Mouse (Mus musculus) layer of hippocampus, adult 18-20 months (tissue): Measurements from ENCODE around the gene Clk3. TPM values are rescaled to one million over a fixed set of nuclear protein-coding genes. Genes with fewer than 3 reads are reported as not detected.

Experiments used
- DNase-seq, 2 experiments: peaks; one replicate each; pipeline ENCODE4 v3.0.0; 2022; ENCODE audit warnings: low spot score in 2 of 2
- long read RNA-seq: library from polyadenylated mRNA; stranded (forward); transcript quantifications from one replicate; pipeline ENCODE4 v2.0.0, GENCODE M21; 2021
- total RNA-seq, 2 experiments: library from RNA; stranded (reverse); gene quantifications; 2 replicates each; pipeline ENCODE4 v1.2.3; 2021

The Clk3 gene
- 10 to 100 TPM; 75.3 to 76.6 TPM for total RNA-seq
- long read RNA-seq, transcript Clk3-201 (13 exons, 2,496 nt), result major isoform, 40 of 64 reads
- long read RNA-seq, partial matches to known transcripts, result 6 of 64 reads
- long read RNA-seq, other reads (novel, unspliced or antisense), result 16 of 64 reads

- peak; percentile 76 to 80 for DNase-seq
Observed at GRCm38 (mm10) chr9:57765364-57766351, at the start of gene Clk3. Gene Clk3, minus strand, starts transcription at chr9:57765860.

DNA sequence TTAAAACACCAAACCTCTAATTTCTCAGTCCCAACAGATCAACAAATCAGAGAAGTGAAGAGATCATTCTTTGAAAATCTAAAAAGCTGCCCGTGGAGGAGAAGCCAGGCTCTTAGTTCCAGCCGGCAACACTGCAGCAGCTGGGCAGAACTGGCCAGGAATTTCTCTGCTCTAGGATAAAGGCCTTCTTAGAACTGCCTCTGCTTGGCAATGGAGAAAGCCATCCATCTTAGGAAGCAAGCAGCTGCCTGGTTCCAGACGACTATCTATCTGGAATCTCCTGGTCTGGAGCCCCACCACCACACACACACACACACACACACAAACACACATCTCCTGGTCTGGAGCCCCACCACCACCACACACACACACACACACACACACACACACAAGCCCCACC is 49.2 kb upstream of the Clk3 start:
- no peak for DNase-seq

GRCm38 (mm10) chr9:57814014-57814413 is 48.4 kb upstream of the Clk3 start:
- no peak for DNase-seq

DNA sequence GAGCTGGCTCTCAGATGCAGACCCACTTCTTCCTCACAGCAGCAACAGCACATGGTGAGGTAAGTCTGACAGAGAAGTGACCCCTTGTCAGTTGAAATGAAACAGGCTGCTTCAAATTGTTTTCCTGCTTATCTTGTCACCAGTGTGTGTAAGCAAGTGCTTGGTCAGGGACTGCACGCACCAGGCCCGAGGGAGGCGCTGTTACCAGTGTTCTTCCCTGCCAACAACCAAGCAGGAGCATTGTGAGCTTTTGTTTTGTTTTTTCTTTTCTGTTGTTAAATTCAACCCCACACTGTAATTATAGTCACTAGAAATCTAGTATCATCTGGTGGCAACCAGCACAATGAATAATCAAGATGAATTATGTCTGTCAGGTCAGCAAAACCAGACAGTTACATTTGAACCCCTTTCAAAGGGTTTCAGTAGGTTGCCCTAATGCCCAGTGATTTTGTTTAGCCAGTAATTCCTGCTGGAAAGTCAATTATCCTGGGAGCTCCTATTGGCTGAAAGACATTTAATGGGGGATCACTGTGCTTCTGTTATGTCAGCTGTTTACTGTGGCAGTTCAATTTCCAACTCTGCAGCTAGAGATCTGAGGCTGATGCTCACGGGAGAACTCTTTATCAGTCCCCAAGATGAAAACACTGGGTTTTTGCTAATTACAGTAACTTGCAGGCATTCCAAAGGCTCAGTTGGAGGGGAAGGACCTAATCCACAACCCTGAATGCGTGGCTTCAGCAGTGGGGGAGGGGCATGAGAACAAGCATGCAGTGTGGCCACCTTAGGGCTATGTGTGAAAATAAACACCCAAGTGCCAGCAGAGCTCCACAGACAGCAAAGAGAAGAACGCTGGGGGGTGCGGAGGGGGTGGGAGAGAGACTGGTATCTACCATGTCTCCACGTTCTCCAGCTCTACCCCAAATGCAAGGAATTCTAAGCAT is 46.4 kb upstream of the Clk3 start:
- no peak for DNase-seq

- DNase-seq, result no peak
Observed at GRCm38 (mm10) chr9:57810691-57811090, 45.0 kb upstream of the Clk3 start.

- no peak for DNase-seq
Observed at GRCm38 (mm10) chr9:57808771-57809310, 43.2 kb upstream of the Clk3 start.

- DNase-seq, result no peak
Observed at GRCm38 (mm10) chr9:57807174-57807651, 41.6 kb upstream of the Clk3 start.

DNA sequence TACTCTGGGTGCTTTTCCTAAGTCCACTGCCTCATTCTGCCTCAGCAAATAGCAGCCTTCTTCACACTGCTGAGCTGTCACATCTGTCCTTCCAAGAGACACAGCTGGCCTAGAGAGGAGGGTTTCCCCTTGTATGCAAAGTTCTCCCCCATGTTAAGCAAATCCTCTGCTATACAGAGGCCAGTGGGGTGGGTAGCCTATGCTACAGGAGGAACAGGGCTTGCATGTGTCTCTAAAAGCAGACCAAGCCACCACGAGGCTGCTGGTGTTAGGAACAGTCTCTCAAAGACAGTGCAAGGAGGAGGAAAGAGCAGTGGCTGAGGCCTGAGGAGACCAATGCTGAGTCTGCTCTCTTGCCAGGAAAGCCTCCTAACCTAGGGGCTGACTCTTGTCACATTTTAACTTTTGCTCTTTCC is 40.4 kb upstream of the Clk3 start:
- no peak for DNase-seq

GRCm38 (mm10) chr9:57805087-57805737 is 39.6 kb upstream of the Clk3 start:
- DNase-seq, result no peak

GRCm38 (mm10) chr9:57803839-57804238 is 38.2 kb upstream of the Clk3 start:
- DNase-seq, result no peak

DNA sequence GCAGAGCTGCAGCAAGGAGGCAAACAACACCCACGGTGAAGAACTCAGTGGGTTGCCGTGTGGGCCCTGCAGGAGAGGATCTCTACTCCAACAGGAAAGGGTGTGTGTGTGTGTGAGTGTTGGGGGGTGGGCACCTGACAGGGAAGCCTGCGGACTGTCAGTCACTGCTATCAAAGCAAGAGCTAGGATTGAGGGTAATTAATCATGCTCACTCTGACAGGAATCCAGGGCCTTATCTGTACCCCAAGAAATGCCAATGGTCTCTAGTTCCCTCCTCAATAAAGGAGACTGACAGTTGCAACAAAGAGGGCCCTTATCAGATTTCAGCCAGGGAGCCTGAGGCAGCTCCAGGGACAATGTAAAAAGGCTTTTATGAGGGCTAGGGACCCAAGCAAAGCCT is 37.4 kb upstream of the Clk3 start:
- DNase-seq, result no peak

DNA sequence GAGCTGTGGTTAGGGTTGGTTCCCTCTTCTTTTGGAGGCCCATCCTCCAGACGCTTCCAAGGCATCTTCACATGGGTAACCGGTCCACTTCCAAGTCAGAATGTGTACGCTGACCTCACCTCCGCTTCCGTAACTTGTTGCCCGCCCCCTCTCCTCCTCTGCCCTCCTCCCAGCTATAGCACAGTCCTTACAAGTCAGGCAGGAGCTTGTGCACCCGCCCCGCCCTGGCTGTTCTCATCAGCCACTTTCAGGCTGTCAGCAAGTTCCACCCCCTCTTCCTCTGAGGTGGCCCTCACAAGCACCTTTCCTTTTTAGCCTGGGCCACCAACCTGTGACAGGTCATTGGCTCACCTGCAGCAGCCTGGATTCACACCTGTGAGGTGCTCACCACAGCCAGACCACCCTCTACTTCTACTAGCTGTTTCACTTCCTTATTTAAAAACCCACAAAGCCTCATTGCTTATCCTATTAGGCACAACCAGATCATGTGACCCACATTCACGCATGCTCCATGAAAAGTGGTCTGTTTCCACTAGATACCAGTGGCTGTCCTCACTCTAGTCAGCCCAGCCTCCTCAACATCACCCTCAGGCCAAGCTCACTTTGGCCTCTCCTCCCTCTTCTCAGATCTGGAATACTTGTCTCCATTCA is 34.8 kb upstream of the Clk3 start:
- no peak for DNase-seq

DNA sequence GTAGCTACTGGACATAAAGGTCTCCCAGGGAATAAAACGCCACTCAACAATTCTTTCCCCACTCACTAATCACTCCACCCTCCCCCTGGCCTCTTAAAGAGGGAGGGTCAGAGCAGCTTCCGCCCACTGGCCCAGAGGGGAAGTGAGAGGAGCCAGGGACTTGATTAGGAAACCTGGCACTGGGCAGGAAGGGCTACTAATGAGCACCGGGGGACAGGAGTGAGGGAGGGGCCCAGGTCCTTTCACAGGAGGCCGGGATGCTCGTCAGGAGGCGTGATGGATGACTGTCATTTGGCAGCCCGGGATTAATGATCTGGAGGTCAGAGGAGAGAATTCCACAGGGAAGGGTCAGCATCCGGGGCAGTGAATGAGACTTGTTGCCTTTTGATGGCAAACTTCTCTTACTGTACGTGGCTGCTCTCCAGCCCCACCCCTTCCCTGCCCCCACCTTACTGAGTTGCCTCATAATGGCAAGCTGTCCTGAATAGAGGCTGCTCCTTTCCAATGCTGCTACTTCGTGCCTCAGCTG is 33.1 kb upstream of the Clk3 start:
- DNase-seq, result no peak

- no peak for DNase-seq
Observed at GRCm38 (mm10) chr9:57797456-57797855, 31.8 kb upstream of the Clk3 start.

GRCm38 (mm10) chr9:57789733-57790132 is 24.1 kb upstream of the Clk3 start:
- no peak for DNase-seq

GRCm38 (mm10) chr9:57782656-57783055 is 17.0 kb upstream of the Clk3 start:
- DNase-seq, result no peak

- no peak for DNase-seq
Observed at GRCm38 (mm10) chr9:57775736-57776135, 10.1 kb upstream of the Clk3 start.

GRCm38 (mm10) chr9:57775026-57775425 is 9.4 kb upstream of the Clk3 start:
- no peak for DNase-seq

DNA sequence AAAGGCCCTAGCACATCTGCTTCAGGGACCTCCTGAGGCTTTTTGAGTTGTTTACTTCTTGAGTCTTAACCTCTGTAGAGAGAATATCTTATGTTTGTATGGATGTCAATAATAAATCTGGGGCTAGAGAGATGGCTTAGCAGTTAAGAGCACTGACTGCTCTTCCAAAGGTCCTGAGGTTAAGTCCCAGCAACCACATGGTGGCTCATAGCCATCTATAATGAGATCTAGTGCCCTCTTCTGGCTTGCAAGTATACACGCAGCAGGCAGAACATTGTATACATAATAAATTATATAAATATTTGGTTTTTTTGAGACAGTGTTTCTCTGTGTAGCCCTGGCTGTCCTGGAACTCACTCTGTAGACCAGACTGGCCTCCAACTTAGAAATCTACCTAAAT is 8.5 kb upstream of the Clk3 start:
- DNase-seq, result no peak

DNA sequence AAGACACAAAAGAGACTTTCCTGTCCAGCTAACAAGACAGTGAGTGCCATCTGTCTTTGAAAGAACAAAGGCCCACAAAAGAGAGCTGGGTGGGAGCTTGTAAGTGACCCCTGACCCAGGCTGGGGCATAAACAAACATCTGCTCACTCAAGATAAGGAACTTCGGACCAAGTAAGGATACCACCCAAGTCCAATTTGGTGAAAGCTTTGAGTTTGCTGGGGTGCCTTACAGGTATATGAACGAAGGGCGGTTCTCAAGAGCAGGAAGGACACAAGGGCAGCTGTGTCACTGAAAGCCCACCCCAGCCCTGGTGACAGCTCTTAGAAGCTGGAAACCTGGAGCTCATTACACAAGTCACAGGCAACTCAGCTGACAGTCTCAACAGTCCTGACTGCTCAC is 8.1 kb upstream of the Clk3 start:
- no peak for DNase-seq
